Mouse (Mus musculus): ENCODE measurements at regions not wholly inside any gene's neighbourhood (a gene's known extent, or its start where the extent isn't known, plus 50 kb on each side); places are given as distances from the start of the nearest gene placed in this dataset.
A peak's percentile ranks its signal among the peaks of the same experiment; 100 is the strongest.

GRCm38 (mm10) chrX:167152611-167153010 is 56.5 kb downstream of the Tmsb4x start:
- DNase-seq = peak; percentile 19

- no peak for DNase-seq
Observed at GRCm38 (mm10) chrX:167151341-167151740, 57.8 kb downstream of the Tmsb4x start.

GRCm38 (mm10) chrX:167149400-167149799 is 59.7 kb downstream of the Tmsb4x start:
- no peak for DNase-seq

GRCm38 (mm10) chrX:167146513-167147360 is 62.4 kb downstream of the Tmsb4x start:
- no peak for DNase-seq

- no peak for DNase-seq
Observed at GRCm38 (mm10) chrX:167145508-167146182, 63.5 kb downstream of the Tmsb4x start.

GRCm38 (mm10) chrX:167139110-167139509 is 70.0 kb downstream of the Tmsb4x start:
- no peak for DNase-seq

GRCm38 (mm10) chrX:167134250-167134649 is 74.9 kb downstream of the Tmsb4x start:
- no peak for DNase-seq

- DNase-seq = no peak
Observed at GRCm38 (mm10) chrX:167132989-167133395, 76.1 kb downstream of the Tmsb4x start.

GRCm38 (mm10) chrX:167131317-167131716 is 77.8 kb downstream of the Tmsb4x start:
- DNase-seq = no peak

GRCm38 (mm10) chrX:167130601-167131000 is 78.5 kb downstream of the Tmsb4x start:
- no peak for DNase-seq

GRCm38 (mm10) chrX:167119288-167119687 is 89.8 kb downstream of the Tmsb4x start:
- no peak for DNase-seq

GRCm38 (mm10) chrX:167115096-167115495 is 94.0 kb downstream of the Tmsb4x start:
- no peak for DNase-seq

- DNase-seq = no peak
Observed at GRCm38 (mm10) chrX:167111059-167111871, 97.8 kb downstream of the Tmsb4x start.

- DNase-seq = no peak
Observed at GRCm38 (mm10) chrX:167108356-167108755, 100.8 kb downstream of the Tmsb4x start.

- no peak for DNase-seq
Observed at GRCm38 (mm10) chrX:167107469-167107868, 101.6 kb downstream of the Tmsb4x start.

GRCm38 (mm10) chrX:167105931-167106417 is 103.1 kb downstream of the Tmsb4x start:
- no peak for DNase-seq

GRCm38 (mm10) chrX:167105354-167105753 is 103.8 kb downstream of the Tmsb4x start:
- no peak for DNase-seq

- DNase-seq = no peak
Observed at GRCm38 (mm10) chrX:167104247-167104621, 104.9 kb downstream of the Tmsb4x start.

- no peak for DNase-seq
Observed at GRCm38 (mm10) chrX:167103501-167104246, 105.4 kb downstream of the Tmsb4x start.

GRCm38 (mm10) chrX:167101929-167102328 is 107.2 kb downstream of the Tmsb4x start:
- DNase-seq = no peak

GRCm38 (mm10) chrX:167099411-167099810 is 109.7 kb downstream of the Tmsb4x start:
- DNase-seq = no peak

GRCm38 (mm10) chrX:167098914-167099313 is 110.2 kb downstream of the Tmsb4x start:
- DNase-seq = no peak

Measured in kidney, adult 18-20 months (tissue).